Comparison of ENCODE assay signal across 10 mouse cellular contexts in the genomic region with DNA sequence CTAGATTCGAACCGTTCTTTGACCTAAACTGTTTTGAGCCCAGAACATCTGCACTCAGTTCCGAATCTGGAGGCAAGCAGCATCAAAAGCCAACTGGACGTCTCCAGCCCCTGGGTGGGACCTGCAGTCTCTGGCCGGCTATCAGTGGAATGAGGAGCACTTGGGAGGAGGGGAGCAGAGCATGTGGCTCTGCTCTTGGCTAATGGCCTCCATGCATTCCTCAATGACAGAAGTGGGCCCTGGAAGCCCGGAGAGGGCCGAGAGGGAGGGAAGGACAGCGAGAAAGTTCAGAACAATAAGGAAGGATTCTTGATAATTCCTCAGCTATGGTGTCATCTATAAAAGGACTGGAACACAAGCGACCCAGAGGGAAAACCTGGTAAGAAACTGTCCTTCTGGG. TPM values are rescaled to one million over a fixed set of nuclear protein-coding genes. Genes with fewer than 3 reads are reported as not detected.
DNase-seq lines count a peak whose midpoint lies in the region; ATAC-seq lines count a peak whose summit lies in the region.
"Had no signal": no experiment of that assay in that cellular context is flagged by ENCODE, and none has a peak within 500 bp of the region (broad histone marks: within the 10 kb centered on the region; RNA-seq: fewer than 3 reads in every experiment).

No protein-coding gene starts in this region.

- no peak overlapping the region for H3K9ac ChIP-seq in lung, embryonic 15.5 days
- H3K9ac ChIP-seq: limb, embryonic 15.5 days had no signal

- H3K27me3 ChIP-seq in lung, embryonic 15.5 days = no peaks in the 10 kb centered on the region
- H3K27me3 ChIP-seq: limb, embryonic 15.5 days had no signal

- H3K4me2 ChIP-seq in lung, embryonic 15.5 days = no peak overlapping the region
- H3K4me2 ChIP-seq: limb, embryonic 15.5 days had no signal

- WGBS in lung, embryonic 15.5 days = 30% methylated on average over 9 of the region's 9 CpGs

- H3K27ac ChIP-seq in lung, embryonic 15.5 days = peak overlapping the region; percentile 52; the same call in 1 of the 2 replicates
- H3K27ac ChIP-seq: limb, embryonic 15.5 days had no signal

- H3K4me3 ChIP-seq in lung, embryonic 15.5 days = no peak overlapping the region
- H3K4me3 ChIP-seq: limb, embryonic 15.5 days had no signal

- peak; percentile 20 for DNase-seq in NIH3T3 (ENCODE audit: low read depth)
- peak; percentile 19 for DNase-seq in gastrocnemius, postnatal 10 days
- DNase-seq in heart, postnatal 36 days = peak; percentile 37 to 50
- DNase-seq in frontal cortex, postnatal 36 days (ENCODE audit: low spot score in 2 of 2) = no peak

- intact Hi-C loops in heart, postnatal 36 days (cut with DNase I) = no loop called here

- 0 out of 2 replicates have a peak, but pooled peaks cover 3% of the 10 kb centered on the region for H3K36me3 ChIP-seq in lung, embryonic 15.5 days
- H3K36me3 ChIP-seq: limb, embryonic 15.5 days had no signal

- H3K4me1 ChIP-seq in lung, embryonic 15.5 days = peaks cover 35% of the 10 kb centered on the region

- no peaks in the 10 kb centered on the region for H3K9me3 ChIP-seq in lung, embryonic 15.5 days
- H3K9me3 ChIP-seq: limb, embryonic 15.5 days had no signal

- ATAC-seq in lung, embryonic 15.5 days (ENCODE audit: borderline replicate concordance, extremely low read depth, low FRiP score, low TSS enrichment) = no peak; the same call in 1 of the 2 replicates
- ATAC-seq in inflammation-experienced regulatory T-cells, adult 6 months = no peak
- ATAC-seq in frontal cortex, adult (ENCODE audit: low TSS enrichment) = no peak
- ATAC-seq in monocyte, adult 5-6 weeks (replicated peaks; ENCODE audit: insufficient number of reproducible peaks, low FRiP score, low TSS enrichment, poor library complexity, severe bottlenecking) = no peak
- ATAC-seq: hindbrain, embryonic 16.5 days had no signal

RNA-seq across cellular contexts. Expression of a gene that starts 59.7 kb away (rescaled TPM):
- total RNA-seq in gastrocnemius, postnatal 10 days (2021) = 10 to 100 TPM; 13.7 to 19.0 TPM
- 1 to 10 TPM; 6.8 to 7.6 TPM for total RNA-seq in heart, postnatal 36 days (2021)
- 20.7 and 23.0 TPM in 2 replicates for polyA plus RNA-seq in lung, embryonic 15.5 days (2015; fragmentation: Nextera tagmentation; extraction: Ambion mirVana)
- not detected for polyA plus RNA-seq in inflammation-experienced regulatory T-cells, adult 6 months (2017; shearing (Covaris generic))
- not detected in 3 replicates for total RNA-seq in monocyte, adult 5-6 weeks (2017)

Comparison
In these comparisons a context has a peak if more than half of its experiments do, and no peak if none do; other contexts are left out.
1. DNase-seq: peak in NIH3T3 (single experiment), gastrocnemius, postnatal 10 days (single experiment) and heart, postnatal 36 days (2 of 2); none in frontal cortex, postnatal 36 days (0 of 2).